18 mouse cellular contexts compared by ENCODE assay signal in the genomic region with DNA sequence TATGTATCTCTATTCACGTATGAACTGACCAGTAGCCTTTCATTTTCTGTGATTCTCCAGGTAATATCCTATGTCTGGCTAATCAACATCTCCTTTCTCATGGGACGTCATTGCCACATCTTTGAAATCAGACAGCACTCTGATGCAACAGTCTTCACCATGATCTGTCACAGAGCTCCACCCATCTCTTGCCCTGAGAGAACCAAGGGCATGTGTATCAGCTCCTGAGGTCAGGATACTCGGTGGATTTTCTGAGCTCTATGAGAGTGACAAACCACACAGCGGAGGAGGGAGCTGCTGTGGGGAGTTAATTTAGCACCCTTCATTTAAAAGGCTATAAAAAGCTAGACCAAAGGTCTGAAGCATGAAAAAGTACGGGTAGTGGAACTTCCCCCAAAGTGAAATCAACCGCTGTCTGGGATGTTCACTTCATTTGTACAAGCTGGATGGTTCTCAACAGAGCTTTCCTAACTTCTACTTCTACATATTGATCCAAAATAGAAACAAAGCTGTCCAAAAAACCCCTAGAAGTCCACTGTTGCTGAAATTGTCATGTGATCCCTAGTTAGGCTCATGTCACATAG. TPM values are rescaled to one million over a fixed set of nuclear protein-coding genes. Genes with fewer than 3 reads are reported as not detected.
A peak's percentile ranks its signal among the peaks of the same experiment; 100 is the strongest.
DNase-seq lines count a peak whose midpoint lies in the region; ATAC-seq lines count a peak whose summit lies in the region.
"Had no signal": no experiment of that assay in that cellular context is flagged by ENCODE, and none has a peak within 500 bp of the region (broad histone marks: within the 10 kb centered on the region; RNA-seq: fewer than 3 reads in every experiment).

No protein-coding gene starts in this region.

- ATAC-seq in megakaryocyte progenitor cell, adult 5-6 weeks (replicated peaks; ENCODE audit: poor library complexity): peak; percentile 94
- ATAC-seq: forebrain, embryonic 13.5 days; inflammation-experienced regulatory T-cells, adult 6 months had no signal

- intact Hi-C loops in heart, postnatal 25 days (cut with DNase I): no loop called here

- DNase-seq in heart, adult 11 months: peak; percentile 81
- DNase-seq in heart, postnatal 25 days (ENCODE audit: low spot score): no peak
- DNase-seq in adrenal gland, postnatal 14 days: peak; percentile 16
- no peak for DNase-seq in frontal cortex, postnatal 25 days (ENCODE audit: low spot score in 2 of 2)
- DNase-seq in Muller cell, postnatal 12 days (ENCODE audit: inconsistent ontology term): no peak
- no peak for DNase-seq in adipocyte (ENCODE audit: low spot score)
- DNase-seq: cerebellum, adult 8-10 months; cerebellum, postnatal 36 days; gastrocnemius, postnatal 10 days; heart, adult 2 months; heart, postnatal 36 days; kidney, adult 18-20 months; left cerebral cortex, postnatal 4 days; lung, embryonic 14.5 days; right cerebral cortex, postnatal 4 days had no signal

RNA-seq across cellular contexts. Expression of gene Fbxo48, which starts 36.7 kb away (rescaled TPM):
- total RNA-seq in heart, postnatal 25 days (2021): under 1 TPM; 0.22 to 0.26 TPM
- 0.56 and 2.1 TPM in 2 replicates for total RNA-seq in adrenal gland, postnatal 14 days (2021)
- 7.6 and 12.7 TPM in 2 replicates for total RNA-seq in megakaryocyte progenitor cell, adult 5-6 weeks (2015)
- 8.1 and 10.3 TPM in 2 replicates for total RNA-seq in megakaryocyte progenitor cell, adult 5-6 weeks (2017)

Comparison
In these comparisons a context has a peak if more than half of its experiments do, and no peak if none do; other contexts are left out.
1. DNase-seq: peak in heart, adult 11 months (single experiment) and adrenal gland, postnatal 14 days (single experiment); none in heart, postnatal 25 days (single experiment), frontal cortex, postnatal 25 days (0 of 2), Muller cell, postnatal 12 days (single experiment) and adipocyte (single experiment).